Mouse (Mus musculus) small intestine, adult 2 months (tissue): ENCODE data around the gene Oas1a.
"Not testable (repeated sequence)": the region's sequence is repeated elsewhere in the genome, so short reads cannot be mapped to it uniquely, and the experiment has no call there.

ENCODE experiments used
- CTCF ChIP-seq: fragments of 200-500 bp; IDR thresholded peaks from 2 replicates; pipeline ENCODE4 v1.5.1; 2012; ENCODE audit warnings: low read depth, mild to moderate bottlenecking, control low read depth, inconsistent platforms, low read length, moderate library complexity, mixed read lengths; ENCODE audit not compliant: insufficient replicate concordance, insufficient read length; ENCODE audit errors: extremely low read depth
- POLR2A ChIP-seq: fragments of 200-500 bp; IDR thresholded peaks from 2 replicates; pipeline ENCODE4 v1.6.1; 2012; ENCODE audit warnings: low read depth, mild to moderate bottlenecking, control low read depth, inconsistent platforms, low read length, moderate library complexity

- TF ChIP-seq POLR2A, CTCF: not testable (repeated sequence)
Measured at GRCm38 (mm10) chr5:120919156-120919935, 12.0 kb upstream of the Oas1a start.
